Mouse (Mus musculus): ENCODE data around the gene Edaradd. TPM values are rescaled to one million over a fixed set of nuclear protein-coding genes. Genes with fewer than 3 reads are reported as not detected.
"Not testable (repeated sequence)": the region's sequence is repeated elsewhere in the genome, so short reads cannot be mapped to it uniquely, and the experiment has no call there.

Gene Edaradd
- polyA plus RNA-seq, 1 experiment: not detected

DNA sequence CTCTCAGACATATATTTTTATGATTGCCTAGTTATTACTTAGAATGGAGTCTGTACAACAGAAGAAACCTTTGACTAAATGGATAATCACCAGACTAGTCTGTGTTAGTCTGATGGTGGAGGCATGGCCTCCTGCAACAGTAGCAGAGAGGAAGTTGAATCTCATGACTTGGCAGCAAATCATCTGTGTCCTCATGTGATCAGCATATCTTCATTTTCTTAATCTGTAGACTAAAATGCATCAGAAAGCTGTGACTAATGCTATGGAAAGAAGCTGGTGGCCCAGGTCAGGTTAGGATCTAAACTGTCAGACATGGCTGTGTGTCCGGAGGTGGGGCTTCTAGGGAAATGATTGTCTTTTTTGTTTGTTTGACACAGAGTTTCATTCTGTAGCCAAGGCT lies 51.8 kb downstream of the Edaradd start:
- no peak overlapping the region for H3ac ChIP-seq (ENCODE audit: control insufficient read depth, insufficient read length, low read depth)

GRCm38 (mm10) chr13:12464844-12465243 lies 55.4 kb downstream of the Edaradd start, which contains the start of gene Lgals8:
Gene Lgals8, minus strand, starts transcription at chr13:12464944.
- H3K79me2 ChIP-seq (ENCODE audit: control insufficient read depth, insufficient read depth): peaks cover 4% of the 10 kb centered on the region
- H3K4me3 ChIP-seq (ENCODE audit: insufficient read depth, poor library complexity, severe bottlenecking): no peak within 1 kb of the TSS
- H3K79me3 ChIP-seq (ENCODE audit: low read depth): peaks cover under 1% of the 10 kb centered on the region
- H3K27me3 ChIP-seq (ENCODE audit: control insufficient read depth, insufficient read depth, insufficient read length): no peaks in the 10 kb centered on the region
- no peaks in the 10 kb centered on the region for H3K36me3 ChIP-seq (ENCODE audit: control insufficient read depth, insufficient read depth)
- TF ChIP-seq CTCF (IDR thresholded peaks at IDR 0.05; ENCODE audit: control insufficient read depth, insufficient read depth, insufficient read length) (no peak), CEBPB (IDR thresholded peaks at IDR 0.05; ENCODE audit: low read depth) (no peak), MYOG (IDR thresholded peaks at IDR 0.05; ENCODE audit: control insufficient read depth, extremely low read depth, insufficient read length) (no peak), MAX (IDR thresholded peaks at IDR 0.05) (no peak), MYOD1 (IDR thresholded peaks at IDR 0.05; ENCODE audit: control insufficient read depth, insufficient read length, low read depth) (no peak), FOSL1 (IDR thresholded peaks at IDR 0.05; ENCODE audit: insufficient read depth, low read length, poor library complexity, severe bottlenecking) (no peak), USF1 (IDR thresholded peaks at IDR 0.05; ENCODE audit: low read depth) (no peak)
- no peak within 1 kb of the TSS for H3ac ChIP-seq (ENCODE audit: control insufficient read depth, insufficient read length, low read depth)

More for the DNA sequence above, 51.8 kb downstream of the Edaradd start:
- no peaks in the 10 kb centered on the region for H3K36me3 ChIP-seq (ENCODE audit: control insufficient read depth, insufficient read depth)
- H3K4me3 ChIP-seq (ENCODE audit: insufficient read depth, poor library complexity, severe bottlenecking): no peak overlapping the region
- TF ChIP-seq MYOD1 (IDR thresholded peaks at IDR 0.05; ENCODE audit: control insufficient read depth, insufficient read length, low read depth): no peak
- no peak for TF ChIP-seq MYOG (IDR thresholded peaks at IDR 0.05; ENCODE audit: control insufficient read depth, extremely low read depth, insufficient read length)
- TF ChIP-seq CEBPB (IDR thresholded peaks at IDR 0.05; ENCODE audit: low read depth): no peak
- no peak for TF ChIP-seq MAX (IDR thresholded peaks at IDR 0.05)
- no peak for TF ChIP-seq USF1 (IDR thresholded peaks at IDR 0.05; ENCODE audit: low read depth)
- no peak for TF ChIP-seq FOSL1 (IDR thresholded peaks at IDR 0.05; ENCODE audit: insufficient read depth, low read length, poor library complexity, severe bottlenecking)
- no peaks in the 10 kb centered on the region for H3K79me2 ChIP-seq (ENCODE audit: control insufficient read depth, insufficient read depth)
- H3K27me3 ChIP-seq (ENCODE audit: control insufficient read depth, insufficient read depth, insufficient read length): no peaks in the 10 kb centered on the region
- no peaks in the 10 kb centered on the region for H3K79me3 ChIP-seq (ENCODE audit: low read depth)

- H3K4me3 ChIP-seq (ENCODE audit: insufficient read depth, poor library complexity, severe bottlenecking); H3K36me3 ChIP-seq (ENCODE audit: control insufficient read depth, insufficient read depth); H3K27me3 ChIP-seq (ENCODE audit: control insufficient read depth, insufficient read depth, insufficient read length); H3ac ChIP-seq (ENCODE audit: control insufficient read depth, insufficient read length, low read depth); H3K79me3 ChIP-seq (ENCODE audit: low read depth): not testable (repeated sequence)
- H3K79me2 ChIP-seq (ENCODE audit: control insufficient read depth, insufficient read depth): peaks cover 11% of the 10 kb centered on the region
These were observed 56.1 kb downstream of the Edaradd start for GRCm38 (mm10) chr13:12464159-12464558.

DNA sequence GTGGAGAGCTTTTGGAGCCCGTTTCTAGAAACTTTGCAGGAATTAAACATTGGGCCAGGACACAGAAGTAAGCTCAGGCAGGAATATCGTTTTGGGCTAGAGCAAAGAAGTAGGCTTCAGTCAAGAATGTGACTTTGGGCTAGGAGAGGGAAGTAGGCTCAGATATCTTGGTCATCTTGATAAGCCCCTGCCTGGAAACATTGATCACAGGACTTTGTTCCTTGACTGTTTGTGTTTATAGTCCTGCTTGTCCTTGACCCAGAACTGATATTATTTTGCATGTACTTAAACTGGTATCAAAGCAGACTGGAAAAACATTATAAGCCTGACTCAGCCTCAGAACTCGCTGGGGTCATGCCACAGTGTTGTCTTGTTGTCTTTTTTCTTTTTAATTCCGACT lies 57.6 kb downstream of the Edaradd start:
- Histone ChIP-seq H3ac (ENCODE audit: control insufficient read depth, insufficient read length, low read depth) (no peak overlapping the region), H3K79me2 (ENCODE audit: control insufficient read depth, insufficient read depth) (peaks cover 22% of the 10 kb centered on the region), H3K36me3 (ENCODE audit: control insufficient read depth, insufficient read depth) (peaks cover 6% of the 10 kb centered on the region), H3K27me3 (ENCODE audit: control insufficient read depth, insufficient read depth, insufficient read length) (no peaks in the 10 kb centered on the region), H3K4me3 (ENCODE audit: insufficient read depth, poor library complexity, severe bottlenecking) (no peak overlapping the region), H3K79me3 (ENCODE audit: low read depth) (peaks cover 5% of the 10 kb centered on the region)
- TF ChIP-seq FOSL1 (IDR thresholded peaks at IDR 0.05; ENCODE audit: insufficient read depth, low read length, poor library complexity, severe bottlenecking) (no peak), MAX (IDR thresholded peaks at IDR 0.05) (no peak), MYOD1 (IDR thresholded peaks at IDR 0.05; ENCODE audit: control insufficient read depth, insufficient read length, low read depth) (no peak), CTCF (IDR thresholded peaks at IDR 0.05; ENCODE audit: control insufficient read depth, insufficient read depth, insufficient read length) (no peak), CEBPB (IDR thresholded peaks at IDR 0.05; ENCODE audit: low read depth) (no peak), MYOG (IDR thresholded peaks at IDR 0.05; ENCODE audit: control insufficient read depth, extremely low read depth, insufficient read length) (no peak), USF1 (IDR thresholded peaks at IDR 0.05; ENCODE audit: low read depth) (no peak)

DNA sequence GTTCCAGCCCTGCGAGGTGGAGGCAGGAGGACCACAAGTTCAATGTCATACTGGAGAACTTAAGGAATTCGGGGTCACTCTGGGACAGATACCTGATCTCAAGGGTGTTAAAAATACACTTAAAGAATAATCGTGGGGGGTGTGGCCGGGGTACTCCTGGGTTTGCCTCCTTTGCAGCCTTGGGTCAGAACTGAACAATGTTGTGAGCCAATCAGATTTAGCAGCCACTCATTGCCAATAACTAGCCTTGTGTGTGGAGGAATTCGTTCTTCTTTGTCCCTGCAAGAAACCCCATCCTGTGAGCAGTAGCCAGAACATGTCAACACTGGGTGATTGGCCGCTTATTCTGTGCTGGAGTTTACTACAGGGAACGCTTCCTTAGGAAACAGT lies 58.5 kb downstream of the Edaradd start:
- H3K36me3 ChIP-seq (ENCODE audit: control insufficient read depth, insufficient read depth): peaks cover 7% of the 10 kb centered on the region
- H3K79me3 ChIP-seq (ENCODE audit: low read depth): peaks cover 5% of the 10 kb centered on the region
- TF ChIP-seq MYOD1 (IDR thresholded peaks at IDR 0.05; ENCODE audit: control insufficient read depth, insufficient read length, low read depth): no peak
- no peak for TF ChIP-seq MAX (IDR thresholded peaks at IDR 0.05)
- no peak for TF ChIP-seq MYOG (IDR thresholded peaks at IDR 0.05; ENCODE audit: control insufficient read depth, extremely low read depth, insufficient read length)
- no peak for TF ChIP-seq FOSL1 (IDR thresholded peaks at IDR 0.05; ENCODE audit: insufficient read depth, low read length, poor library complexity, severe bottlenecking)
- no peak for TF ChIP-seq CTCF (IDR thresholded peaks at IDR 0.05; ENCODE audit: control insufficient read depth, insufficient read depth, insufficient read length)
- TF ChIP-seq CEBPB (IDR thresholded peaks at IDR 0.05; ENCODE audit: low read depth): no peak
- no peak for TF ChIP-seq USF1 (IDR thresholded peaks at IDR 0.05; ENCODE audit: low read depth)
- H3K4me3 ChIP-seq (ENCODE audit: insufficient read depth, poor library complexity, severe bottlenecking): peak overlapping the region; percentile 98
- H3ac ChIP-seq (ENCODE audit: control insufficient read depth, insufficient read length, low read depth): peak overlapping the region; percentile 55
- H3K27me3 ChIP-seq (ENCODE audit: control insufficient read depth, insufficient read depth, insufficient read length): no peaks in the 10 kb centered on the region
- H3K79me2 ChIP-seq (ENCODE audit: control insufficient read depth, insufficient read depth): peaks cover 23% of the 10 kb centered on the region

- no peak for TF ChIP-seq MYOD1 (IDR thresholded peaks at IDR 0.05; ENCODE audit: control insufficient read depth, insufficient read length, low read depth)
- no peak for TF ChIP-seq MAX (IDR thresholded peaks at IDR 0.05)
- no peak for TF ChIP-seq CTCF (IDR thresholded peaks at IDR 0.05; ENCODE audit: control insufficient read depth, insufficient read depth, insufficient read length)
- TF ChIP-seq USF1 (IDR thresholded peaks at IDR 0.05; ENCODE audit: low read depth): no peak
- TF ChIP-seq MYOG (IDR thresholded peaks at IDR 0.05; ENCODE audit: control insufficient read depth, extremely low read depth, insufficient read length): no peak
- no peak for TF ChIP-seq FOSL1 (IDR thresholded peaks at IDR 0.05; ENCODE audit: insufficient read depth, low read length, poor library complexity, severe bottlenecking)
- TF ChIP-seq CEBPB (IDR thresholded peaks at IDR 0.05; ENCODE audit: low read depth): no peak
- Histone ChIP-seq H3ac (ENCODE audit: control insufficient read depth, insufficient read length, low read depth) (peak overlapping the region; percentile 88), H3K79me3 (ENCODE audit: low read depth) (peaks cover 5% of the 10 kb centered on the region), H3K27me3 (ENCODE audit: control insufficient read depth, insufficient read depth, insufficient read length) (no peaks in the 10 kb centered on the region), H3K79me2 (ENCODE audit: control insufficient read depth, insufficient read depth) (peaks cover 23% of the 10 kb centered on the region), H3K36me3 (ENCODE audit: control insufficient read depth, insufficient read depth) (peaks cover 14% of the 10 kb centered on the region), H3K4me3 (ENCODE audit: insufficient read depth, poor library complexity, severe bottlenecking) (peak overlapping the region; percentile 98)
These were observed 59.1 kb downstream of the Edaradd start for GRCm38 (mm10) chr13:12460881-12461729.

Data from C2C12 (cell line).